Mouse (Mus musculus): ENCODE measurements around the gene Robo1.
A peak's percentile ranks its signal among the peaks of the same experiment; 100 is the strongest.
"Not testable (repeated sequence)": the region's sequence is repeated elsewhere in the genome, so short reads cannot be mapped to it uniquely, and the experiment has no call there.

Gene Robo1

GRCm38 (mm10) chr16:72458155-72458554, 150.0 kb downstream of the Robo1 start:
- DNase-seq: no peak

GRCm38 (mm10) chr16:72458576-72458975, 150.5 kb downstream of the Robo1 start:
- no peak for DNase-seq

- no peak for DNase-seq
These were observed 157.6 kb downstream of the Robo1 start for GRCm38 (mm10) chr16:72465696-72466095.

- no peak for DNase-seq
These were observed 162.0 kb downstream of the Robo1 start for GRCm38 (mm10) chr16:72470037-72470673.

GRCm38 (mm10) chr16:72510716-72511199, 202.7 kb downstream of the Robo1 start:
- DNase-seq: no peak

- DNase-seq: no peak
These were observed 223.2 kb downstream of the Robo1 start for GRCm38 (mm10) chr16:72531337-72531736.

- no peak for DNase-seq
These were observed 225.9 kb downstream of the Robo1 start for GRCm38 (mm10) chr16:72533900-72534571.

- no peak for DNase-seq
These were observed 230.1 kb downstream of the Robo1 start for GRCm38 (mm10) chr16:72538171-72538570.

- DNase-seq: no peak
These were observed 235.8 kb downstream of the Robo1 start for GRCm38 (mm10) chr16:72543928-72544327.

GRCm38 (mm10) chr16:72544950-72545349, 236.8 kb downstream of the Robo1 start:
- no peak for DNase-seq

- DNase-seq: no peak
These were observed 243.7 kb downstream of the Robo1 start for GRCm38 (mm10) chr16:72551672-72552243.

GRCm38 (mm10) chr16:72553713-72554112, 245.6 kb downstream of the Robo1 start:
- no peak for DNase-seq

GRCm38 (mm10) chr16:72562149-72562548, 254.0 kb downstream of the Robo1 start:
- not testable (repeated sequence) for DNase-seq

- no peak for DNase-seq
These were observed 255.3 kb downstream of the Robo1 start for GRCm38 (mm10) chr16:72563196-72563963.

GRCm38 (mm10) chr16:72575171-72575570, 267.1 kb downstream of the Robo1 start:
- no peak for DNase-seq

GRCm38 (mm10) chr16:72576956-72577355, 268.9 kb downstream of the Robo1 start:
- DNase-seq: no peak

GRCm38 (mm10) chr16:72584454-72585159, 276.5 kb downstream of the Robo1 start:
- DNase-seq: no peak

- no peak for DNase-seq
These were observed 277.2 kb downstream of the Robo1 start for GRCm38 (mm10) chr16:72585160-72585813.

- no peak for DNase-seq
These were observed 279.4 kb downstream of the Robo1 start for GRCm38 (mm10) chr16:72587376-72588072.

- DNase-seq: no peak
These were observed 295.5 kb downstream of the Robo1 start for GRCm38 (mm10) chr16:72603487-72604206.

- peak in 1 of 2 experiments; percentile 4 for DNase-seq
These were observed 297.0 kb downstream of the Robo1 start for GRCm38 (mm10) chr16:72605066-72605465.
